Mouse (Mus musculus) megakaryocyte-erythroid progenitor cell, adult 5-6 weeks (primary cell): Measurements from ENCODE around the gene Setd5. TPM values are rescaled to one million over a fixed set of nuclear protein-coding genes. Genes with fewer than 3 reads are reported as not detected.

Source experiments
- ATAC-seq: replicated peaks from 2 replicates; pipeline ENCODE4 v1.8.0; 2016; ENCODE audit warnings: mild to moderate bottlenecking, inconsistent platforms; ENCODE audit not compliant: severe bottlenecking, poor library complexity, low FRiP score, low TSS enrichment
- total RNA-seq, 2 experiments: library from RNA; stranded (forward) in 1 of 2; stranded (reverse) in 1 of 2; fragments of 200-1000, 215-1000 nt in 1 of 2; fragments of >200 nt in 1 of 2; fragmentation: Nextera tagmentation in 1 of 2; gene quantifications; 2 replicates each; pipeline ENCODE4 v1.2.3; 2014 to 2017

Setd5 gene
- total RNA-seq (2014; fragmentation: Nextera tagmentation), result 136 and 143 TPM in 2 replicates
- total RNA-seq (2017), result 79.1 and 80.2 TPM in 2 replicates

- ATAC-seq, result peak; percentile 72
Observed at GRCm38 (mm10) chr6:113076686-113077516, at the start of gene Setd5. Gene Setd5 (plus strand): TSS chr6:113077365.

- ATAC-seq, result no peak
Observed at GRCm38 (mm10) chr6:113027446-113027845, 49.7 kb upstream of the Setd5 start.

- no peak for ATAC-seq
Observed at GRCm38 (mm10) chr6:113029006-113029405, 48.2 kb upstream of the Setd5 start.

GRCm38 (mm10) chr6:113030553-113030952 is 46.6 kb upstream of the Setd5 start:
- no peak for ATAC-seq

GRCm38 (mm10) chr6:113030970-113031660 is 46.0 kb upstream of the Setd5 start:
- ATAC-seq, result no peak

DNA sequence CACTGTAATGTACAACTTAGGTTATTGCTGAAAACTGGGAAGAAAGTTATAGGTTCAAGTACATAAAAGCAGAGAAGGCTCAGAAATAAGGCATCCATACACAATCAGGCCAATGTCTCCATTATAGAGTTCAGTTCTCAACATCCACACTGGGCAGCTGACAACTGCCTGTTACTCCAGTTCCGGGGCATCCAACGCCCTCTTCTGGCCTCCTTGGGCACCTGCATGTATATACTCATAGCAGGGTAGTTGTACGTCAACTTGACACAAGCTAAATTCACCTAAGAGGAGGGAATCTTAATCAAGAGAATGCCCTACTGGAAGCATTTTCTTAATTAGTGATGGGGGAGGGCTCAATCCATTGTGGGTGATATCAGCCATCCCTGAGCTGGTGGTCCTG is 45.0 kb upstream of the Setd5 start:
- ATAC-seq, result no peak

GRCm38 (mm10) chr6:113033185-113033584 is 44.0 kb upstream of the Setd5 start:
- no peak for ATAC-seq

GRCm38 (mm10) chr6:113034466-113034865 is 42.7 kb upstream of the Setd5 start:
- ATAC-seq, result no peak

- no peak for ATAC-seq
Observed at GRCm38 (mm10) chr6:113036463-113037175, 40.5 kb upstream of the Setd5 start.

DNA sequence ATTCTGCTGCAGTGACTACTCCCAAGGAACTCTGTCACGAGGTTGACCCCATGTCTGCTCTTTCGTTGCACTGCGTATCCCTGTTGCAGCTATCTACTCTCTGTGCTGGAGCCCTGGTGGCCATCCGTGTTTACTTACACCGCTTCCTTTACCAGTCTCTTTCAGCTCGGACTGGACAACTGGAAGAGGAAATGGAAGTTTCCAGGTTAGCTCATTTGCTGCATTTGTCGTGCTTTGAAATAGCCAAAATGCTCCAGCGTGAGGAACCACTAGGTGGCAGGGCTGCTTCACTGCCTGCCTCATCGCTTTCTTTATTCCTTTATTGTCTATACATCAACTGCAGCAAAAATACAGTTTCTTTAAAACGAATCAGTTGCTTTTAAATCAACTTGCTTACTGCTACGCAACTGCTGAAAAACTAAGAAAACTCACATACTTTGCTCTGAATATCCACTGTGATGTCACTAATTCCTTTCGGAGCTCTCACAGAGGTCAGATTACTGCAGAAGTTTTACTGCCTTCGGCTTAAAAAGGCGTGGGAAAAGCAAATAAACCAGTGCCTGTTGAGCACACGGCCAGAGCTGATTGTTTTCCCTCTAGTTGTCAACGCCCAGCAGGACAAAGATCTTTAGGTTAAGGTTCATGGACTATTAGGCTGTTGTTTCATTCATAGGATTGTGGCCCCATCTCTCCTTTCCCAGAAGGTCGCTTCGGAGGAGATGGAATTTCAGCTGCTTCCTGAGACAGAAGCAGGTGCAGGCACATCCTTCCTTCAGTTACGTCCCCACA is 39.0 kb upstream of the Setd5 start:
- peak; percentile 72 for ATAC-seq

- ATAC-seq, result no peak
Observed at GRCm38 (mm10) chr6:113038735-113039058, 38.5 kb upstream of the Setd5 start.

DNA sequence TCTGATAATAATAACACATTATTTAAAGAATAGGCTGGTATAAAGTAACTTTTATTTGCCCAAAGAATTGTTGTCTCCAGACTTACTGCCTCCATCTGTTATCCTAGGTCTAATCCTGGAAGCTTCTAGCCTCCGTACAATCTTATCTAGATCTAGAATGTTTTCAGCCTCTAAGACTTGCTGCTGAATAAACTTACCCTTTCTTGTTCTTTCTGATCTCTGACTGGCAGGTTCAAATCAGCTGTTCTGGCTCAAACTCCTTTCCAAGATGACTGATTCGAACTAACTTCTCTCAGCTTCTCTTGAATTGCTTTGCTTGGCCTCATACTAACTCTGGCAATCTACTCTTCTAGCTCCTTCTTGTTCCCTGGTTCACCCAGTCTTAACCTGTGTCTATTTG is 36.8 kb upstream of the Setd5 start:
- no peak for ATAC-seq

- ATAC-seq, result peak; percentile 48
Observed at GRCm38 (mm10) chr6:113041215-113041990, 35.8 kb upstream of the Setd5 start.

GRCm38 (mm10) chr6:113045575-113045974 is 31.6 kb upstream of the Setd5 start:
- ATAC-seq, result no peak

GRCm38 (mm10) chr6:113046041-113046975 is 30.9 kb upstream of the Setd5 start, which contains the start of gene Thumpd3:
Gene Thumpd3 (plus strand): TSS chr6:113046225.
- ATAC-seq, result peak; percentile 85

GRCm38 (mm10) chr6:113047016-113047746 is 30.0 kb upstream of the Setd5 start:
- ATAC-seq, result no peak

DNA sequence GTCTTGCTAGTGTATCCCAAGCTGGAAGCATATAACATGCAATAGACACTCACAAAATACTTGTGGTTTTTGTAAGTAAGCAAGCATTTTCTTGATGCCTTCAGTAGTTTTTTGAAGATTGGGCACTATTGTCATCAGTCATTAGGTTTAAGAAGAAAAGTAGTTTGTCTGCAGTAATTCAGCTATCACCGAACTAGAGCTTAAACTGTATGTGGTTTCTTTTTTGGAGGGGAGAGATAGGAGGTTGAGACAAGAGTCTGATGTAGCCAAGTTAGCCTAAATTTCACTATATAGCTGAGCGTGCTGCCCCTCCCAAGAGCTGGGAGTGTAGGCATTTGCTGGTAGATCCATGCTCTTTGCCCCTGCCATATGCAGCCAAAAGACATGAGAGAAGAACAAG is 28.8 kb upstream of the Setd5 start:
- ATAC-seq, result 0 out of 2 replicates have a peak, but pooled peaks have one; percentile 3
